Mouse (Mus musculus) heart, embryonic 13.5 days (tissue): ENCODE data around the gene Kcnj14. TPM values are rescaled to one million over a fixed set of nuclear protein-coding genes. Genes with fewer than 3 reads are reported as not detected.
A peak's percentile ranks its signal among the peaks of the same experiment; 100 is the strongest.

Source experiments
- ATAC-seq: fragments of 200-750 bp; cut with Nextera tagmentation; 2 replicates; pipeline ENCODE4 v1.8.0; 2017; ENCODE audit warnings: moderate TSS enrichment; ENCODE audit not compliant: insufficient number of reproducible peaks, low FRiP score, low TSS enrichment; ENCODE audit errors: extremely low read depth
- H3K27ac ChIP-seq: fragments of 300-500 bp; sonication (generic); replicated peaks from 2 replicates; pipeline ENCODE4 v1.5.1; 2015; ENCODE audit warnings: moderate library complexity, mild to moderate bottlenecking, inconsistent platforms
- H3K27me3 ChIP-seq: fragments of 300-500 bp; sonication (generic); replicated peaks from 2 replicates; pipeline ENCODE4 v1.6.1; 2015; ENCODE audit warnings: mild to moderate bottlenecking, inconsistent platforms
- H3K36me3 ChIP-seq: fragments of 300-500 bp; sonication (generic); 2 replicates; pipeline ENCODE4 v1.6.1; 2015; ENCODE audit warnings: mild to moderate bottlenecking, inconsistent platforms
- H3K4me1 ChIP-seq: fragments of 300-500 bp; sonication (generic); 2 replicates; pipeline ENCODE4 v1.6.1; 2015; ENCODE audit warnings: inconsistent platforms
- H3K4me2 ChIP-seq: fragments of 300-500 bp; sonication (generic); 2 replicates; pipeline ENCODE4 v1.6.1; 2015; ENCODE audit warnings: inconsistent platforms, mild to moderate bottlenecking, moderate library complexity
- H3K4me3 ChIP-seq: fragments of 300-500 bp; sonication (generic); 2 replicates; pipeline ENCODE4 v1.5.1; 2015; ENCODE audit warnings: moderate library complexity, mild to moderate bottlenecking, inconsistent platforms
- H3K9ac ChIP-seq: fragments of 300-500 bp; sonication (generic); 2 replicates; pipeline ENCODE4 v1.6.1; 2015; ENCODE audit warnings: inconsistent platforms, mild to moderate bottlenecking, moderate library complexity
- H3K9me3 ChIP-seq: fragments of 300-500 bp; sonication (generic); 2 replicates; pipeline ENCODE4 v1.6.1; 2016; ENCODE audit warnings: inconsistent platforms
- WGBS: fragments of 180-500 bp; shearing (Covaris S2); methylation state at CpG from one replicate; pipeline ENCODE4 v1.1.7; 2015; ENCODE audit warnings: mixed read lengths; 5-methylcytosine and 5-hydroxymethylcytosine counted together
- polyA plus RNA-seq: library from polyadenylated mRNA; unstranded; fragments of >200 nt; fragmentation: Nextera tagmentation; extraction: Ambion mirVana; gene quantifications from 2 replicates; pipeline ENCODE4 v1.2.1, GENCODE M21; 2015

The Kcnj14 gene
- polyA plus RNA-seq, 1 experiment from 2014 or later: 0.43 TPM

- Histone ChIP-seq H3K9ac (peak within 1 kb of the TSS; percentile 89), H3K36me3 (peaks cover 41% of the 10 kb centered on the region), H3K27ac (peak within 1 kb of the TSS; percentile 66; the same call in 1 of the 2 replicates), H3K9me3 (no peaks in the 10 kb centered on the region), H3K27me3 (peaks cover 46% of the 10 kb centered on the region), H3K4me3 (peak within 1 kb of the TSS; percentile 95), H3K4me2 (peak within 1 kb of the TSS; percentile 91), H3K4me1 (peaks cover 26% of the 10 kb centered on the region)
- peak; percentile 31; the same call in 1 of the 2 replicates for ATAC-seq
- WGBS: under 1% methylated on average over 35 of the region's 35 CpGs
Observed at GRCm38 (mm10) chr7:45830427-45831127, 6.0 kb upstream of the Kcnj14 start, which contains the start of gene Grwd1. Gene Grwd1, minus strand, starts transcription at chr7:45830944.

- no peaks in the 10 kb centered on the region for H3K9me3 ChIP-seq
- H3K27me3 ChIP-seq: peaks cover 7% of the 10 kb centered on the region
- no peak overlapping the region for H3K4me2 ChIP-seq
- H3K9ac ChIP-seq: no peak overlapping the region
- WGBS: 84% methylated on average over 7 of the region's 7 CpGs
- ATAC-seq: no peak
- peaks cover 73% of the 10 kb centered on the region for H3K36me3 ChIP-seq
- no peak overlapping the region for H3K4me3 ChIP-seq
- no peak overlapping the region for H3K27ac ChIP-seq
- peaks cover 11% of the 10 kb centered on the region for H3K4me1 ChIP-seq
Observed at GRCm38 (mm10) chr7:45826631-45827030, 2.0 kb upstream of the Kcnj14 start.

GRCm38 (mm10) chr7:45820913-45821312 is 3.7 kb downstream of the Kcnj14 start:
- no peaks in the 10 kb centered on the region for H3K4me1 ChIP-seq
- peaks cover 35% of the 10 kb centered on the region for H3K36me3 ChIP-seq
- no peak overlapping the region for H3K4me3 ChIP-seq
- H3K9me3 ChIP-seq: no peaks in the 10 kb centered on the region
- H3K27ac ChIP-seq: no peak overlapping the region
- no peak overlapping the region for H3K9ac ChIP-seq
- ATAC-seq: no peak
- no peak overlapping the region for H3K4me2 ChIP-seq
- H3K27me3 ChIP-seq: peaks cover 26% of the 10 kb centered on the region

DNA sequence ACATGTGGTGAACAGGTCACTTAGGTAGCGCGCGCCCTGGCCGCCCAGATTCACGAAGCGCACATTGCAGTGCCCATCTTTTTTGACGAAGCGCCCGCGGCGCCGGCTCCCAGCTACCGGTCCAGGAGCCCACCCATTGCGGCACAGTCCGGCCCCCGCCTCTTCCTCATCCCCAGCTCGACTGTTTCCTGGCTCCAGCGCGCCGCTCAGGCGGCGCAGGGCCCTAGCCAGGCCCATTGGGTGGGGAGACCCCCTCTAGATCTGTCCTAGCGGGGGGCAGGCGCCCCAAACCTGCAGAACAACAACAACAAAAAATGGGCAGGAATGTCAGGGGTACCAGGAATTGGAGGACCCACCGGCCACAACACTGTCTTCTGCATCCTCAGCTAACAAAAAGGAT is 4.7 kb downstream of the Kcnj14 start:
- Histone ChIP-seq H3K9me3 (no peaks in the 10 kb centered on the region), H3K4me2 (peak overlapping the region; percentile 53), H3K36me3 (peaks cover 24% of the 10 kb centered on the region), H3K27me3 (peaks cover 26% of the 10 kb centered on the region), H3K4me1 (peaks cover 8% of the 10 kb centered on the region), H3K4me3 (peak overlapping the region; percentile 32), H3K9ac (peak overlapping the region; percentile 21; the same call in 1 of the 2 replicates), H3K27ac (no peak overlapping the region)
- no peak for ATAC-seq
- 11% methylated on average over 25 of the region's 25 CpGs for WGBS

- H3K36me3 ChIP-seq: peaks cover 20% of the 10 kb centered on the region
- no peak overlapping the region for H3K4me2 ChIP-seq
- H3K27ac ChIP-seq: no peak overlapping the region
- no peak for ATAC-seq
- no peaks in the 10 kb centered on the region for H3K9me3 ChIP-seq
- H3K4me1 ChIP-seq: peaks cover 29% of the 10 kb centered on the region
- no peak overlapping the region for H3K9ac ChIP-seq
- peaks cover 26% of the 10 kb centered on the region for H3K27me3 ChIP-seq
- WGBS: 60% methylated on average over 2 of the region's 2 CpGs
- no peak overlapping the region for H3K4me3 ChIP-seq
Observed at GRCm38 (mm10) chr7:45815984-45816351, 8.6 kb downstream of the Kcnj14 start.

DNA sequence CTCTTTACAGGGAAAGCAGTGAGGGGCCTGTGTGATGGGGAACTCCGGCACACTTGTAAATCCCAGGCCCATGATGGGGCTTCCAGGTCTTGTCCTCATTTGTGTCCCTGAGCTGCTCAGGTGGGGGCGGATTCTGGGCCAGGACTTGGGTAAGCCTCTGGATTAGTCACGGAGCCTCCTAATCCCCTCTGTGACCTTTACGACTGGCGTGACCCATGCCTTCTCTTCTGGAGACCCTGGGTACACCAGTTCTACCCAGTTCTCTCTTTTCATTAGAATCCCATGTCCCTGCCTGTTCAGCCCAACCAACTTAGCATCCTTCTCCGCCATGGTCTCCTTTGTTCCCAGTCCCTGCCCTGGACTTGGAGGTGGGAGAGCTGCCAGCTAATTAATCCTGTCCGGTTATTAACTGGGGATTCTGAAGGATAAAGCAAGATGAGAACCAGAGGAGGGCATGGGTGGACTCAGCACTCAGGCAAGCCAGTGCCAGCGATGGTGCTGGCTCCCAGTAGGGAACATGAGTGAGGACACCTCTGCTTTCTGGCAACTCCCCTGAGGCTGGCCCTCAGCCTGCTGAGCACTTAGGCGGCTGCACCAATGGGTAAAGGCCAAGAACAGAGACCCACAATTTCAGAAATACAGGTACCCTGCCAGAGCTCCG is 9.1 kb downstream of the Kcnj14 start:
- no peak for ATAC-seq
- H3K27me3 ChIP-seq: peaks cover 22% of the 10 kb centered on the region
- H3K9me3 ChIP-seq: no peaks in the 10 kb centered on the region
- WGBS: 64% methylated on average over 10 of the region's 10 CpGs
- H3K27ac ChIP-seq: no peak overlapping the region
- H3K4me3 ChIP-seq: no peak overlapping the region
- H3K36me3 ChIP-seq: peaks cover 25% of the 10 kb centered on the region
- peak overlapping the region; percentile 67; the same call in 1 of the 2 replicates for H3K4me2 ChIP-seq
- H3K9ac ChIP-seq: peak overlapping the region; percentile 60; the same call in 1 of the 2 replicates
- H3K4me1 ChIP-seq: peaks cover 29% of the 10 kb centered on the region

GRCm38 (mm10) chr7:45814841-45815240 is 9.7 kb downstream of the Kcnj14 start:
- Histone ChIP-seq H3K4me3 (peak overlapping the region; percentile 33), H3K27me3 (peaks cover 15% of the 10 kb centered on the region), H3K9ac (peak overlapping the region; percentile 60; the same call in 1 of the 2 replicates), H3K9me3 (no peaks in the 10 kb centered on the region), H3K4me2 (peak overlapping the region; percentile 67), H3K4me1 (peaks cover 31% of the 10 kb centered on the region), H3K36me3 (peaks cover 31% of the 10 kb centered on the region), H3K27ac (no peak overlapping the region)
- ATAC-seq: no peak
- WGBS: 8% methylated on average over 5 of the region's 5 CpGs

- peak within 1 kb of the TSS; percentile 92 for H3K4me3 ChIP-seq
- peak within 1 kb of the TSS; percentile 100 for H3K9ac ChIP-seq
- WGBS: under 1% methylated on average over 92 of the region's 92 CpGs
- H3K9me3 ChIP-seq: no peaks in the 10 kb centered on the region
- peak; percentile 97 for ATAC-seq
- H3K36me3 ChIP-seq: peaks cover 39% of the 10 kb centered on the region
- peak within 1 kb of the TSS; percentile 81 for H3K4me2 ChIP-seq
- H3K27ac ChIP-seq: peak within 1 kb of the TSS; percentile 100
- peaks cover 38% of the 10 kb centered on the region for H3K4me1 ChIP-seq
- peaks cover 10% of the 10 kb centered on the region for H3K27me3 ChIP-seq
Observed at GRCm38 (mm10) chr7:45813787-45814779, 10.5 kb downstream of the Kcnj14 start, which contains the start of gene Cyth2. Gene Cyth2, minus strand, starts transcription at chr7:45814581.

GRCm38 (mm10) chr7:45812921-45813320 is 11.7 kb downstream of the Kcnj14 start:
- Histone ChIP-seq H3K27me3 (no peaks in the 10 kb centered on the region), H3K4me2 (peak overlapping the region; percentile 81), H3K4me1 (peaks cover 39% of the 10 kb centered on the region), H3K4me3 (peak overlapping the region; percentile 92), H3K36me3 (peaks cover 51% of the 10 kb centered on the region), H3K27ac (peak overlapping the region; percentile 100; the same call in 1 of the 2 replicates), H3K9me3 (no peaks in the 10 kb centered on the region), H3K9ac (peak overlapping the region; percentile 100)
- ATAC-seq: no peak
- 80% methylated on average over 8 of the region's 8 CpGs for WGBS

DNA sequence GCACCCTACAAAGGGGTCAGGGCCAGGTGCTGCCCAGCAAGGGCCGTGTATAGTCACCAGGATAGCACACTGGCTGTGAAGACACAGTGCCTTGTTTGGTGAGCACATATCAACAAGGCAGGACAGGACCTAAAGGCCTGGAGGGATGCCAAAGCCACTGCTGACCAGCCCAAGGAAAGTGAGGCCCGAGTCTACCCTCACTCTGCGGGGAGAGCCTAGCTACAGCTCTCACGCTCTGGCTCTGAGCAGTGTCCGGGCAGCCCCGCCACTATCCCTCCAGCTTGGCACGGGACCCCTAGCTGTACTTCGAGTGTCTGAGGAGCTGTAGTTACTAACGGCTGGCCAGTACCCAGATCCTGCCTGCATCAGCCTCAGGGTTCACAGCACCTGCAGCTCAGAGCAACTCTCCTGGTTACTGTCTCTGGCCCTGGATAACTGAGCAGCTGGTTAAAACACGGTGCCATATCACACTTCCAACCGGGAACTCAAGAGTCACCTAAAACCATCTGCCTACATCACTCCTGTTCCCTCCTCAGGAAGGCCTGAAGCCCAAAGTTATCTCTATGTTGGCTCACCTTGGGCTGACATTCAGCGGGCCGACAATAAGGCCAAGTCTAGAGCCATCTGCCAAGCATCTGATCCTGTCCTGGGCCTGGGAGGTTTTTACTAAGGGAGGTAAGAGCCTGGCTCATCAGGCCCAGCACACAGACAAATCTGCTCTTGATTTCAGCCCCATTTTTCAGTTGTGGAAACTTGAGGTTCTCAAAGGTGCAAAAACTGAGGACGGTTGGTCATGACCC is 15.1 kb downstream of the Kcnj14 start:
- peak overlapping the region; percentile 56 for H3K9ac ChIP-seq
- H3K4me3 ChIP-seq: no peak overlapping the region
- ATAC-seq: no peak
- no peaks in the 10 kb centered on the region for H3K27me3 ChIP-seq
- H3K36me3 ChIP-seq: peaks cover 71% of the 10 kb centered on the region
- no peak overlapping the region for H3K4me2 ChIP-seq
- no peak overlapping the region for H3K27ac ChIP-seq
- H3K4me1 ChIP-seq: peaks cover 29% of the 10 kb centered on the region
- 71% methylated on average over 14 of the region's 14 CpGs for WGBS
- no peaks in the 10 kb centered on the region for H3K9me3 ChIP-seq
